Mouse (Mus musculus) lung, postnatal 0 days (tissue): ENCODE data around the gene Pold3. TPM values are rescaled to one million over a fixed set of nuclear protein-coding genes. Genes with fewer than 3 reads are reported as not detected.
"Not testable (repeated sequence)": the region's sequence is repeated elsewhere in the genome, so short reads cannot be mapped to it uniquely, and the experiment has no call there.

Source experiments
- ATAC-seq: fragments of 200-750 bp; cut with Nextera tagmentation; 2 replicates; pipeline ENCODE4 v1.8.0; 2017; ENCODE audit warnings: moderate library complexity
- DNase-seq: peaks from one replicate; pipeline ENCODE4 v3.0.0-alpha.2; 2016; ENCODE audit warnings: low spot score
- H3K27ac ChIP-seq: fragments of 300-500 bp; sonication (generic); 2 replicates; pipeline ENCODE4 v1.5.1; 2014; ENCODE audit warnings: antibody characterized with exemption, mild to moderate bottlenecking, low read length, mixed read lengths
- H3K27me3 ChIP-seq: fragments of 300-500 bp; sonication (generic); replicated peaks from 2 replicates; pipeline ENCODE4 v1.6.1; 2014; ENCODE audit warnings: low read length, mixed read lengths; ENCODE audit not compliant: insufficient read depth
- H3K36me3 ChIP-seq: fragments of 300-500 bp; sonication (generic); 2 replicates; pipeline ENCODE4 v1.6.1; 2014; ENCODE audit warnings: low read length, mixed read lengths; ENCODE audit not compliant: insufficient read depth
- H3K4me1 ChIP-seq: fragments of 300-500 bp; sonication (generic); 2 replicates; pipeline ENCODE4 v1.6.1; 2014; ENCODE audit warnings: antibody characterized with exemption, low read depth, low read length, mixed read lengths; ENCODE audit not compliant: insufficient read depth
- H3K4me2 ChIP-seq: fragments of 300-500 bp; sonication (generic); replicated peaks from 2 replicates; pipeline ENCODE4 v1.6.1; 2014; ENCODE audit warnings: low read depth, mild to moderate bottlenecking, low read length, moderate library complexity, mixed read lengths
- H3K4me3 ChIP-seq: fragments of 300-500 bp; sonication (generic); 2 replicates; pipeline ENCODE4 v1.5.1; 2014; ENCODE audit warnings: low read depth, low read length
- H3K9ac ChIP-seq: fragments of 300-500 bp; sonication (generic); replicated peaks from 2 replicates; pipeline ENCODE4 v1.6.1; 2014; ENCODE audit warnings: low read depth, mild to moderate bottlenecking
- H3K9me3 ChIP-seq: fragments of 300-500 bp; sonication (generic); 2 replicates; pipeline ENCODE4 v1.6.1; 2016; ENCODE audit warnings: low read length, mixed read lengths
- CTCF ChIP-seq: IDR thresholded peaks from 2 replicates; pipeline ENCODE4 v1.5.1; 2016; ENCODE audit warnings: antibody characterized with exemption, mild to moderate bottlenecking
- EP300 ChIP-seq: IDR thresholded peaks from 2 replicates; pipeline ENCODE4 v1.6.1; 2016; ENCODE audit warnings: antibody characterized with exemption, mild to moderate bottlenecking, control low read depth
- WGBS: fragments of 180-500 bp; shearing (Covaris S2); extraction: QIAGEN DNeasy Blood & Tissue Kit; methylation state at CpG from one replicate; pipeline ENCODE4 v1.1.7; 2014; 5-methylcytosine and 5-hydroxymethylcytosine counted together
- polyA plus RNA-seq: library from polyadenylated mRNA; unstranded; fragments of >200 nt; fragmentation: Nextera tagmentation; extraction: Ambion mirVana; gene quantifications from 2 replicates; pipeline ENCODE4 v1.2.1, GENCODE M21; 2015

Gene Pold3
- polyA plus RNA-seq, 1 experiment from 2014 or later = 18.2 TPM

DNA sequence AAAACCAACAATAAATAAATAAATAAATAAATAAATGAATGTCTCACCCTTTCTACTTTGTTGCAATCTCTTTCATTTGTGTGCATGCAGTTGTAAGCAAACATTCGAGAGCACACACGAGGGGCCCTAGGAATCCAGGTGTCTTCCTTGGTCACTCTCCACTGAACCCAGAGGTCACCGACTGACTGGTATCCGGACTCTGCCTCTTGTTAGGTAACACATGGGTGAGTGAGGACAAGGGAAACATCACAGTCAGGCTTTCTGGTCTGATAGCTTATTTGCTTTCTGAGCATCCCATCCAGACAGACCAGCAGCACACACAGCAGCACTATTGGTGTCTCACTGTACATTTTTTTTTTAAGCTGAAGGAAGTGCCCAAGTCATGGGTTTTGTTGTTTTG is 44.3 kb downstream of the Pold3 start:
- no peaks in the 10 kb centered on the region for H3K4me1 ChIP-seq
- ATAC-seq = no peak
- peaks cover 2% of the 10 kb centered on the region; the same call in 1 of the 2 replicates for H3K36me3 ChIP-seq
- TF ChIP-seq CTCF = no peak
- no peak for TF ChIP-seq EP300
- H3K4me3 ChIP-seq = no peak overlapping the region
- H3K9ac ChIP-seq = no peak overlapping the region
- H3K27ac ChIP-seq = no peak overlapping the region
- no peaks in the 10 kb centered on the region for H3K9me3 ChIP-seq
- no peak overlapping the region for H3K4me2 ChIP-seq
- WGBS = 78% methylated on average over 4 of the region's 4 CpGs
- DNase-seq = no peak
- no peaks in the 10 kb centered on the region for H3K27me3 ChIP-seq

DNA sequence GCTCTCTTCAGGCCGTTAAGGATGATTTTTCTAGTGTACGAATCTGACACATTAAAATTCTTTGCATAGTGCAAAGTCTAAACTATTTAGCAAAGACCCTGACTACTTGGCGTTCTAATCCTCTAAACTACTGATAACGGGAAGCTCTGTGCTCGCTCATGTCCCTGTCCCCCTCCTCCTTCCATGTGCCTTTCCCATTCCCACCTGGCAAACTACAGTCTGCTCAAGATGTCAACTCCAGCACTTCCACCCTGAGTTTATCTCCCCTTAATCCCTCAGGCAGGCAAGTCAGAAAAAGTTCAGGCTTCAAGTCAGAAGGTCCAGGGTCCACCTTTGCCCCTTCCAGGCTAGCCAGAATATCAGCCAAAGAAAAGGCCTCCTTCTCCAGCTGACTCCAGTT is 45.1 kb downstream of the Pold3 start:
- no peak overlapping the region for H3K4me2 ChIP-seq
- TF ChIP-seq EP300 = no peak
- TF ChIP-seq CTCF = no peak
- no peak overlapping the region for H3K4me3 ChIP-seq
- no peaks in the 10 kb centered on the region for H3K36me3 ChIP-seq
- H3K9me3 ChIP-seq = no peaks in the 10 kb centered on the region
- no peak overlapping the region for H3K27ac ChIP-seq
- H3K27me3 ChIP-seq = no peaks in the 10 kb centered on the region
- ATAC-seq (no peak), DNase-seq (no peak)
- WGBS = 40% methylated on average over 5 of the region's 5 CpGs
- H3K9ac ChIP-seq = no peak overlapping the region
- no peaks in the 10 kb centered on the region for H3K4me1 ChIP-seq

DNA sequence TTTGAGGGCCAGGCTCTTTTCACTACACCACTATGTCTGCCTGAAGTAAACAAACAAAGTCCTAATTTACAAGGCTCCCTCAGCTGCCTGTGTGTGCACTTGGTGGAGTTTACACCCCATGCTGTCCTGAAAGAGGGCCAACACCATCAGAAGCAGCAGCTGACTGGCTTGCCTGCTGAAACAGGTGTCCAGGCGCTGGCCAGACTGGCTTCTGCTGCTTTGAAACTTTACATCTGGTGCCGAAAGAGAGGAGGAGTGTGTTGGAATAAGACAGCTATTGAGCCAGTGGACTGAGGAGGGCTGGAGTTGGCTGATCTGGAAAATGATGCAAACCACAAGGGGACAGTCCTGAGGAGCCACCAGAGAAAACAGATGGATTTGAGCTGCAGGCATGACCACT is 47.4 kb downstream of the Pold3 start:
- peak; percentile 56 for ATAC-seq
- Histone ChIP-seq H3K27me3 (no peaks in the 10 kb centered on the region), H3K4me3 (no peak overlapping the region), H3K9me3 (no peaks in the 10 kb centered on the region), H3K4me2 (no peak overlapping the region), H3K36me3 (no peaks in the 10 kb centered on the region), H3K9ac (no peak overlapping the region), H3K4me1 (no peaks in the 10 kb centered on the region), H3K27ac (no peak overlapping the region)
- WGBS = 47% methylated on average over 2 of the region's 2 CpGs
- TF ChIP-seq CTCF = peak; percentile 34
- TF ChIP-seq EP300 = no peak
- peak; percentile 50 for DNase-seq

DNA sequence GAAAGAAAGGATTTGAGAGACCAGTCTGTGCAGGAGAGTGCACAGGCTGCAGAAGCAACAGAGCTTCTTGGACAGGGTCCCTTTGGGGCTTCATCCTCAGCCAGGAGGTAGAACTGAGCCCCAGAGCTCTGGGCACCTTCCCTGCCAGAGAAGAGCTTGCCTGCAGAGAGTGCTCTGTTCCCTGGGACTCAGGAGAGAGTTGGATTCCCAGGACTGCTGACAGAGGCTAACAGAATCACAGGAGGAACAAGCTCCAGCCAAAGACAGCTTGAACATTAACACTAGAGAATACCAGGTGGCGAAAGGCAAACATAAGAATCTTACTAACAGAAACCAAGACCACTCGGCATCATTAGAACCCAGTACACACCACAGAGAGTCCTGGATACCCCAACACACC is 68.4 kb downstream of the Pold3 start:
- not testable (repeated sequence) for H3K4me1 ChIP-seq, ATAC-seq, H3K9me3 ChIP-seq, H3K27me3 ChIP-seq, H3K9ac ChIP-seq, H3K36me3 ChIP-seq, H3K4me3 ChIP-seq, H3K4me2 ChIP-seq, H3K27ac ChIP-seq, DNase-seq
- WGBS = 75% methylated on average over 2 of the region's 2 CpGs

DNA sequence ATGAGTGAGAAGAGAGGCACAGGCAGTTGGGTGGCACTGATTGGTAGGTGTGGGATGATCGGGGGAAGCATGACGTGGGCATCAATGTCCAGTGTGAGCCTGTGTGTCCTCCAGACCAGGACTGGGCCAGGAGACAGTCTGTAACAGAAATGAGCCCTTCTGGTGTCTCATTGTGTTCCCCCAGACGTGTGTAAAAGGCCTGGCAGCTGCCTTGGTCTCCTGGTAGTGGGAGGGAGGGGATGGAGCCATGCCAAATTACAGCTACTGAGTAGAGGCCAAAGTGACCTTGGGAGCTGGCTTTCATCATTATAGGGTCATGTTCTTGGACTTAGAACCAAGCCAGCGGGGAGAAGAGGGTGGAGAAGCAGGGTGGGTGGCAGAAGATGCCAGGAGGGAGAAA is 69.5 kb downstream of the Pold3 start:
- Histone ChIP-seq H3K9ac (no peak overlapping the region), H3K4me1 (no peaks in the 10 kb centered on the region), H3K27me3 (no peaks in the 10 kb centered on the region), H3K36me3 (no peaks in the 10 kb centered on the region), H3K9me3 (no peaks in the 10 kb centered on the region), H3K4me2 (no peak overlapping the region), H3K27ac (no peak overlapping the region), H3K4me3 (no peak overlapping the region)
- WGBS = 62% methylated on average over 4 of the region's 4 CpGs
- TF ChIP-seq CTCF (no peak), EP300 (no peak)
- ATAC-seq = no peak
- no peak for DNase-seq

DNA sequence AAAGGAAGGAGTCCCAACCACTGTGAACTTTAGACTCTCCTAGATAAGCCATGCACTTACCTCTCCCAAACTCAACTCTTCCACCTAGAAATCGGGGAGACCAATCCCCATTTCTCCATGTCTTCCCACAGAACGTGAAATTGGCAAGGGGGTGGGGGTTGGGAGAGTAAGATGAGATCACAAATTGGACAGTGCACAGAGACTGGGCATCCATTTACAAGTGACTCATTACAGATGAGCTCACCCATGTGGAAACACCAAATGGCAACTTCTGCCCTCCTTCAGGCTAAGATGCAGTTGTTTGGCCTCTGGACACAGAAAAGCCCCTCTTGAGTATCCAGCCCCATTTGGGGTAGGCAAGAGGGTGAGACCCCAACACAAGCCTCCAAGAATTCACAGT is 74.9 kb downstream of the Pold3 start:
- Histone ChIP-seq H3K4me1 (no peaks in the 10 kb centered on the region), H3K27me3 (no peaks in the 10 kb centered on the region), H3K36me3 (no peaks in the 10 kb centered on the region), H3K4me2 (no peak overlapping the region), H3K4me3 (no peak overlapping the region), H3K9me3 (no peaks in the 10 kb centered on the region), H3K27ac (no peak overlapping the region), H3K9ac (no peak overlapping the region)
- 76% methylated on average over 2 of the region's 2 CpGs for WGBS
- TF ChIP-seq CTCF = no peak
- TF ChIP-seq EP300 = no peak
- DNase-seq (no peak), ATAC-seq (no peak)

DNA sequence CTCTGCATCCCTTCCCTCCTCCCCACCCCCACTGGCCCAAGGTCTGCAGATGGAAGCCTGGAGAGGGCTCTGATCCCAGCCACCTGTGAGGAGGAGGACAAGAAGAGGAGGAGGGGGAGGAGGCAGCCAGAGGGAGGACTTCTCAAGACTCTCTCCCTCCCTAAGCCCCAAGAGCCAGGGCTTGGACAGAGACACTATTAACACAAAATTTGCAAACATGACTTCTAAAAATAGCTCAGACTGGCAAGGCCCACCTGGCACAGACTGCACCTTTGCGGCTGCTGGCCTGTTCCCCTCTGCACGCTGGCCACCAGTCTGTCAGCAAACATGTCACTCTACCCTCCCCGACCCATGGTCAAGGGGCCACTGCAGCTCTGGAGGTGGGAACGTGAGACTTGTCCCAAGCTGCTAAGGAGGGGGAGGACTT is 77.7 kb downstream of the Pold3 start:
- no peak overlapping the region for H3K4me3 ChIP-seq
- WGBS = 18% methylated on average over 4 of the region's 4 CpGs
- no peaks in the 10 kb centered on the region for H3K27me3 ChIP-seq
- H3K27ac ChIP-seq = no peak overlapping the region
- H3K4me2 ChIP-seq = no peak overlapping the region
- H3K4me1 ChIP-seq = no peaks in the 10 kb centered on the region
- TF ChIP-seq CTCF (no peak), EP300 (no peak)
- H3K9me3 ChIP-seq = no peaks in the 10 kb centered on the region
- no peak for ATAC-seq
- no peak overlapping the region for H3K9ac ChIP-seq
- DNase-seq = no peak
- H3K36me3 ChIP-seq = no peaks in the 10 kb centered on the region
